Mouse (Mus musculus) brown adipose tissue, adult 24 weeks (tissue): ENCODE results near the gene Gm14295. TPM values are rescaled to one million over a fixed set of nuclear protein-coding genes. Genes with fewer than 3 reads are reported as not detected.
"Not testable (repeated sequence)": the region's sequence is repeated elsewhere in the genome, so short reads cannot be mapped to it uniquely, and the experiment has no call there.

Experiments
- H3K27ac ChIP-seq: fragments of 200-500 bp; replicated peaks from 2 replicates; pipeline ENCODE4 v1.5.1; 2012; ENCODE audit warnings: low read depth, mild to moderate bottlenecking, low read length
- H3K4me1 ChIP-seq: fragments of 200-500 bp; 2 replicates; pipeline ENCODE4 v1.6.1; 2012; ENCODE audit warnings: low read length, mixed read lengths; ENCODE audit not compliant: control insufficient read depth, insufficient read depth, insufficient read length
- H3K4me3 ChIP-seq: fragments of 200-500 bp; 2 replicates; pipeline ENCODE4 v1.5.1; 2012; ENCODE audit warnings: low read depth, mild to moderate bottlenecking, low read length, moderate library complexity; ENCODE audit not compliant: insufficient read depth
- polyA plus RNA-seq: library from polyadenylated mRNA; stranded (reverse); fragments of >200 nt; gene quantifications from 2 replicates; pipeline ENCODE4 v1.2.4, GENCODE M21; 2012; ENCODE audit not compliant: missing spikeins, insufficient read depth, insufficient read length

Gene Gm14295
- polyA plus RNA-seq = 11.8 and 14.9 TPM in 2 replicates

DNA sequence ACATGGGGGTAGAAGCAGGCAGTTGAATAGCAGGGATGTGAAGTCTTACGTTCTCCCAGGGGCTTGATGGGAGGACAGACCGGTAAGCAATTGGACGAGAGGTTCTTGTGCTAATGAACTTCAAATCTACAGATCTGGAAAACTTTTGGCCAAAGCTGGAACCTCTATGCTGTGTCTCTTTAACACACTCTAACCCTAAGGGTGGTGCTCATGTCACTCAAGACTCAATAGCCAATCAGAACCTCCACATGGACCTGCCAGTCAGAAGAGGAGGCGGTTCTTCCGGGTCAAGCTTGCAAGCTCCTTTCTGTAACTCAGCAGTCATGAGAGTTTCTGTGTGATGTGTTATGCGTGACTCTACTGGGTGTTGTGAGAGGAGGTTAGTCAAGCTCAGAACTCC lies at the start of gene Gm14295:
Gm14295 (plus strand) TSS at position 301 of the 400 bp plus-strand sequence.
- H3K27ac ChIP-seq, H3K4me1 ChIP-seq: not testable (repeated sequence)
- H3K4me3 ChIP-seq = peak within 1 kb of the TSS; percentile 61

DNA sequence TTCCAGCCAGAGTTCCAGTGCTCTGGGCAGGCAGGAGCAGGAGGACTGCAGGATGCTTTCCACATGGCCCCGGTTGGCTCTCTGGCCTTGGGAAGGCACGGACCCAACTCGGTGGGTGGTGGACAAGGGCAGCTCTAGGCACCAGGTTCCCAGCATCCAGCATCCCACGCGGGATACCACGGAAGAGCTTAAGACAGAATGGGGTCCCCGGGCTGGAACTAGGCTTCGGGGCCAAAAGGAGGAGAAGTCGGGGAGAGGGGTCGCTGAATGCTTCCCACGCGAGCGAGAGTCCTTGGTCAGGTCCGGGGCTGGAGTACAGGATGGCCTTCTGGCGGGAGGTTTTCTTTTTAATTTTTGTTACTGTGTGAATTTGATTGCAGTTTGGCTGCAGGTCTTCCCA lies 373 bp downstream of the Gm14295 start:
- H3K27ac ChIP-seq, H3K4me1 ChIP-seq: not testable (repeated sequence)
- H3K4me3 ChIP-seq = peak overlapping the region; percentile 61

- H3K4me1 ChIP-seq, H3K27ac ChIP-seq, H3K4me3 ChIP-seq: not testable (repeated sequence)
These were observed 32.4 kb downstream of the Gm14295 start, which contains the start of gene Gm14408 for GRCm38 (mm10) chr2:176830840-176831239. TSS of gene Gm14408 (plus strand) at chr2:176831140.

Other genes with a start within 250 kb of the Gm14295 start
- gene Gm14308, start 162.3 kb upstream of the Gm14295 start, polyA plus RNA-seq = not detected in 2 replicates
- 18.2 and 21.0 TPM in 2 replicates for gene Zfp973, start 128.1 kb upstream of the Gm14295 start, polyA plus RNA-seq
- gene Gm14305, start 90.3 kb upstream of the Gm14295 start, polyA plus RNA-seq = 6.9 and 14.3 TPM in 2 replicates
- gene Gm14408, start 32.5 kb downstream of the Gm14295 start, polyA plus RNA-seq = not detected in 2 replicates
- gene Gm14296, start 129.2 kb downstream of the Gm14295 start, polyA plus RNA-seq = 9.2 and 13.1 TPM in 2 replicates
- gene Gm14419, start 202.3 kb downstream of the Gm14295 start, polyA plus RNA-seq = 16.1 and 24.1 TPM in 2 replicates